Mouse (Mus musculus): Measurements from ENCODE around the gene Snx8.
"Not testable (repeated sequence)": the region's sequence is repeated elsewhere in the genome, so short reads cannot be mapped to it uniquely, and the experiment has no call there.

Gene Snx8

GRCm38 (mm10) chr5:140383559-140383958, 5.5 kb downstream of the Snx8 start:
- DNase-seq, result peak; percentile 48 to 56

- no peak for DNase-seq
Measured at GRCm38 (mm10) chr5:140382688-140383087, 6.4 kb downstream of the Snx8 start.

- DNase-seq, result no peak
Measured at GRCm38 (mm10) chr5:140381156-140381555, 7.9 kb downstream of the Snx8 start.

- DNase-seq, result peak in 1 of 2 experiments; percentile 27
Measured at GRCm38 (mm10) chr5:140379299-140379698, 9.8 kb downstream of the Snx8 start.

- DNase-seq, result no peak
Measured at GRCm38 (mm10) chr5:140378121-140378853, 10.8 kb downstream of the Snx8 start.

- no peak for DNase-seq
Measured at GRCm38 (mm10) chr5:140375249-140375829, 13.7 kb downstream of the Snx8 start.

GRCm38 (mm10) chr5:140374226-140374625, 14.8 kb downstream of the Snx8 start:
- DNase-seq, result no peak

- no peak for DNase-seq
Measured at GRCm38 (mm10) chr5:140373711-140374110, 15.4 kb downstream of the Snx8 start.

GRCm38 (mm10) chr5:140371671-140372070, 17.4 kb downstream of the Snx8 start:
- DNase-seq, result no peak

- DNase-seq, result peak; percentile 18 to 46
Measured at GRCm38 (mm10) chr5:140370446-140371254, 18.4 kb downstream of the Snx8 start.

GRCm38 (mm10) chr5:140369466-140369865, 19.6 kb downstream of the Snx8 start:
- DNase-seq, result no peak

GRCm38 (mm10) chr5:140368926-140369325, 20.1 kb downstream of the Snx8 start:
- DNase-seq, result no peak

GRCm38 (mm10) chr5:140368126-140368525, 20.9 kb downstream of the Snx8 start:
- not testable (repeated sequence) for DNase-seq

GRCm38 (mm10) chr5:140364415-140364814, 24.6 kb downstream of the Snx8 start:
- no peak for DNase-seq

- DNase-seq, result no peak
Measured at GRCm38 (mm10) chr5:140359930-140360674, 29.0 kb downstream of the Snx8 start.

- no peak for DNase-seq
Measured at GRCm38 (mm10) chr5:140357466-140357865, 31.6 kb downstream of the Snx8 start.

- DNase-seq, result no peak
Measured at GRCm38 (mm10) chr5:140355934-140356333, 33.1 kb downstream of the Snx8 start.

GRCm38 (mm10) chr5:140352352-140352751, 36.7 kb downstream of the Snx8 start:
- DNase-seq, result no peak

- no peak for DNase-seq
Measured at GRCm38 (mm10) chr5:140350731-140351497, 38.1 kb downstream of the Snx8 start.

GRCm38 (mm10) chr5:140349882-140350281, 39.2 kb downstream of the Snx8 start:
- DNase-seq, result no peak

GRCm38 (mm10) chr5:140346050-140346449, 43.0 kb downstream of the Snx8 start:
- DNase-seq, result no peak

GRCm38 (mm10) chr5:140345244-140345643, 43.8 kb downstream of the Snx8 start:
- DNase-seq, result no peak
